Mouse (Mus musculus) T-cell, adult 66 days (primary cell): ENCODE measurements around the gene Gga1. TPM values are rescaled to one million over a fixed set of nuclear protein-coding genes. Genes with fewer than 3 reads are reported as not detected.

Experiments used
- total RNA-seq, 2 experiments: library from RNA; stranded (reverse); gene quantifications; 3 replicates in 1 of 2; 4 replicates in 1 of 2; pipeline ENCODE4 v1.2.4; 2023

Gga1 gene
- 10 to 100 TPM; 78.9 to 83.1 TPM for total RNA-seq

DNA sequence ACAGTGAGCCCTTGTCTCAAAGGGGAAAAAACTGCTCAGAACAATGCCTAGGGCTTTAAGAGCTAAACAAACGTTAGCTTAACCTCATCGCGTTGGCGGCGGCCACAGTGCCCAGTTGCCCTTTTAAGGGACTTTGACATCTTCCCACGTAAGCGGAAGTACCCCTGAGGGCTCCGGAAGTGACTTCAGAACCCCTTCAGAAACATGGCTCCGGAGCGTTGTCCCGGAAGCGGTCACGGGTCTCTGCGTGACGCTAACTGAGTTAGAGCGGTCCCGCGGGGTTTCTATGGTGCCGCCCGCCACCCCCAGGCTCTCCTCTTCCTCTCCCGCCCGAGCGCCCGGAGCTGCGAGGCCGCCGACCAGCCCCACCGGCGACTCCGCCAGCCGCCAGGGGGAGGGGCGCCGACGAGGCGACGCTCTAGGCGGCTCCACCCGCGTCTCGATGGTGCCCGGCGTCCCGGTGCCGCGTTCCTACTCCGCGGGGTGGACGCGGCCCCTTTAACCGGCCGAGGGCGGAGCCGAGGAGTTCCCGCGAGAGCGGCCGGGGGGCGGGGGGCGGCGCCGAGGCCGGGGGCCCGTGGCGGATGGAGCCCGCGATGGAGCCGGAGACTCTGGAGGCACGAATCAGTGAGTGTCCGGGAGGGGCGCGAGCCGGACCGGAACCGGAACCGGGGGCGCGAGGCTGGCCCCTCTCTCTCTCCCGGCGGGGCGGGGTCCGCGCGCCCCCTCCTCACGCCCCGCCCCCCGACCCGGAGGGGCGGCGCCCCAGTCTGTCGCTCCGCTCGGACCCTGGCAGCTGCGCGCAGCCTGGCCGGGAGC lies at the start of gene Gga1:
Gga1 (plus strand) TSS at position 200 of the 819 bp plus-strand sequence.

DNA sequence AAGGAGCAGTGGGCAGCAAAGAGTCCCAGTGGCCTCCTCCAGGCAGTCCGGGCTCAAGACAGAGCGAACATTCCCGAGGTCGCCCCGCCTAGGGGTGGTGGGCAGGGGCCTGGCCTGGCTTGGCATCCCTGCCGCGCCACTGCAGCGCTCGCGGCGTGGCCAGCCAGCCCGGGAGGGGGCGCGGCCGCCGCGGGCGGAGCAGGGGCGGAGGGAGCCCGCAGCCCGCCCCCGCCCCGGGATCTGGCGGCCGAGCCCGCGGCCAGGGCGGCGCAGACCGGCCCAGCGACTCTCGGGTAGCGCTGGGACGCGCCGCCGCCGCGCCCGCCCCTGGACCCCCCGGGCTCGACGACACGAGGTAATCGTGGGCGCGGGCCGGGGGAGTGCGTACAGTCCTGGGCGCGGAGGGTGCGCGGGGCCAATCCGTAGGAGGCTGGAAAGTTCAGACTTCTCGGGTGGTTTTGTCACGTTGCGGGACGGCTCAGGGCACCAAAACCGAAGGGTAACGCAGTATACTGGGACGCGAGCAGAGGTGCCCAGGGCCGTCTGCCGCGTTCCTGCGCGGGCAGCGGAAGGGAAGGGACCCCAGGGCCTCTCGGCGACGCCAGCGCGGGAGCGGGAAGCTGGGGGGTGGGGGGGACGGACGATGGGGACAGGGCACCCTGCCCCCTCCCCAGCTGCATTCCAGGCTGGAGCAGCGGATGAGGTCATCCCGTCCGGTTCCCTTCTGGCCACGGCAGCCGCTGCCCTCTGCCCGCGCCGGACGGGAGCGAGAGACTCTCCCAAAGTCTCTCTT lies 34.4 kb upstream of the Gga1 start, which contains the start of gene Cdc42ep1:
Cdc42ep1 (plus strand) TSS at position 254 of the 793 bp plus-strand sequence.

DNA sequence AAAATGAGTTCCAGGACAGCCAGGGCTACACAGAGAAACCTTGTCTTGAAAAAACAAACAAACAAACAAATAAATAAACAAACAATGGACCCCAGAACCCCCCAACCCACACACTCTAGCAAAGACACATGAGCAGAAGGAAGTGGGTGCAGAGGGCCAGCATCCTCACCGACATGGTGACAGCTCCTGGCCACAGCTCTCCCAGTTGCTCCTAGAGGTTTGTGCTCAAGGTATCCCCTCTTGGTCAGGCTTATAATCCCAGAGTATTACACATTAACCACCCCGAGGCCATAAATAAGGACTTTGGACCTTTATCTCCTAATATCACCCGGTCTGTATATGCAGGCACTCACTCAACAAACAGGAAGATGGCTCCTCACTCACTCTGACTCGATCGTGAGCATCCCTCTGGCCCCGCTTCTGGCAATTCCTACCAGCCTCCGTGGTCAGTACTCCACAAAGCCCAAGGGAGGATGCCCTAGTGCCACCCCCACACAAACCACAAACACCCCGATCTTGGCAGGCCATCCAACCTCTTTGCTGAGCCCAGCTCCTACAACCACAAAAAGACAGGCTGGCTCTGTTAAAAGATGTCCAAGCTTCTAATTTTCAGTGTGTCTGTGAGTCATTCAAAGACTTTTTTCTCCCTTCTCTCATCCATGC lies 21.6 kb upstream of the Gga1 start, which contains the start of gene Lgals2:
Lgals2 (minus strand) TSS at position 227 of the 663 bp plus-strand sequence.

DNA sequence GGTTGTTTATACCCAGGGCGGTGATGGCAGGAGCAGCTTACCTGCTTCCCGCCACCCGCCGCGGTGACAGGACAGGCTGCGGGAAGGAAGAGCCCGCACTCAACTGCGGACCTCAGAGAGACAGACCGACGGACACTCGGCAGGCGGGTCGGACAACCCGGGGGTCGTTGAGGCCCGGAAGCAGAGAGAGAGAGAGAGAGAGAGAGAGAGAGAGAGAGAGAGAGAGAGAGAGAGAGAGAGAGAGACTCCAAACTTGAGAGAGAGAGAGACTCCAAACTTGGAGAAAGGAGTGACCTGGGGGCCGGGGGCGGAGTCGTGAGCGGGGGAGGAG lies 22.4 kb downstream of the Gga1 start, which contains the start of gene Gm49510:
Gm49510 (plus strand) TSS at position 259 of the 331 bp plus-strand sequence.

DNA sequence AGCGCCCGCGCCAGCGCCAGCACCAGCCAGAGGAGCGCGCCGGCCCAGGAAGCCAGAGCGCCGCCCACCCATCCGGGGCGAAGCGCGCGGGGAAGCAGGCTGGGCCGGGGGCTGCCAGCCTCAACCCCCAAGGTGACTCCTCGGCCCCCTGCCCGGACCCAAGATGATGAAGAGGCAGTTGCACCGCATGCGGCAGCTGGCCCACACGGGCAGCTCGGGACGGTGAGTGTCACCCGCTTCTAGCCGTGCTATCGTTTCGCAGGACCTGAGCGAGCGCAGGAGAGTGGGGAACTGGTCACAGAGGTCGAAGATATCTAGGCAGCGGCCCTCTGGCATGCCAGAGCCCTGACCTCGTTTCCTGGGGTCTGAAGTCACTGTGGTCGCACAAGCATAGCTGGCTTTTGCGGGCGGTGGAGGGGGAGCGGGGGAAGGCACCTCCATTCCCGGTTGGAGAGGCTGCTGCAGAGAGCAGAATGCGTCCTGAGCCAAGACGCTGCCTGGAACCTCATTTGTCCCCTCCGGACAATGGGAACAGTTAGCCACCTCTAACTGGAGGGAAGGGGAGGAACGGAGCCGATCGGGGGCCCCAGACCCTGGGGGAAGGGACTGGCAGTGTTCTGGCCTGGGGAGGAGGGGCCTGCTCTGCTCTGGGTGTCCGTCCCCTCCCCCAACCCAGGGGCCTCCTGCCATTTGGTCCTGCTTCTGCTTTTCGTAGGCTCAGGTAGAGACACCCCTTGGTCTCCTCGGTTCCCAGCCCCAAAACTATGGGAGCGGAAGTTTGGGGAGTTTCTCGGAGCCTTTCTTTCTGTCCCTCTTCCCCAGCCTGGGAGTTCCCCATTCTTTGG lies 23.0 kb downstream of the Gga1 start, which contains the start of gene Sh3bp1:
Sh3bp1 (plus strand) TSS at position 29 of the 845 bp plus-strand sequence.

DNA sequence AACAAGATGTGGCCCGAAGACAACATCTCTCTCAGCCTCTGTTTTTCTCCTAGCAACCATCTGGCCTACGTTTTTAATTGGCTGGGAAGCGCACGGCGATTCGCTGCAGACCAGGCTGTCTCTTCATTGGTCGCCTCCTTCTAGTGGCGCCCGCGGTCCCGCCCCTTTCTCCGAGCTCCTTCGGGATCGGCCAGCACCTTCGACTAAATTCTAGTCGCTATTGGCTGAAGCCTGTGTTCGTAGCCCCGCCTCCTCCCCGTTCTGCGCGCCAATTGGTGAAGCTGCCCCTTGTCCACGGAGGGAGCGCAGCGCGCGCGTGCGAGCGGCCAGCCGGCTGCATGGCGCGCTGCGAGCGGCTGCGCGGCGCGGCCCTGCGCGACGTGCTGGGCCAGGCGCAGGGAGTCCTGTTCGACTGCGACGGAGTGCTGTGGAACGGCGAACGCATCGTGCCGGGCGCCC lies 36.7 kb downstream of the Gga1 start, which contains the start of gene Pdxp:
Pdxp (plus strand) TSS at position 288 of the 459 bp plus-strand sequence.

DNA sequence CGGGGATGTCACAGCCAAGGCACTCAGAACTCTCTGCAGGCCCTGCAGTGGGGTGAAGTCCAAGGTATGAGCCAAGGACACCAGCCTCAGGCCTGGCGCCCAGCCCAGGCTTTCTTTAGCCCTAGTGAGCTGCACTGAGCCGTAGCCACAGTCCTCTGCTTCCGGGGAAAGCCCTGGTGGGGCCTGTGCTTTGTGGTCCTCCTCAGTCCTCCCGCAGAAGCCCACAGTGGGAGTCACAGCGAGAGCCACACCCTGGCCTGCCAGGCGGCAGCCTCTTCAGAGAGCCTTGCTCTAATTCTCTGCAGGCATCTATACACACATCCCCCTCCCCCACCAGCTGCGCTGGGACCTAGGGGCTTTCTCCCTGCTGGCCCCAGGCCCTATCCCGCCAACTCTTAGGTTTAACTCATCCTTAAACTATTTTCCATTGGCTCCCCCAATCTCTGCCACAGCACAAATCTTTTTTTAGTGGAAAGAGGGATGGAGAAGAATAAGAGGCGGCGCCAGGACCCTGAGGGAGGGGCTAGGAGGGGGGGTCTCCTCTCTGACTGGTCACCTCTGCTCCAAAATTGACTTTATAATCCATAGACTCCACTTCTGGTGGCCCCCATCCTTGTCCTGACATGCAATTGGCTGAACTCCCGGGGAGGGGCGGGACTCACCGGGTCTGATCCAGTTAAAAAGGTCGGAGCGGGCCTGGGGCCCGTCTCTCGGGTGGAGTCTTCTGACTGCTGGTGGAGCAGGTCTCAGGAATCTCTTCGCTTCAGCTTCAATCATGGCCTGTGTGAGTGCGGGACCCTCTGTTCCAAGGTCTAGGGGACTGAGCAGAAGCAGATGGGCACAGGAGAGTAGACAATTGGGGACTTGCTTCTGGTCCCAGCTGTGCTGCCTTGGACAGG lies 49.3 kb downstream of the Gga1 start, which contains the start of gene Lgals1:
Lgals1 (plus strand) TSS at position 705 of the 899 bp plus-strand sequence.

DNA sequence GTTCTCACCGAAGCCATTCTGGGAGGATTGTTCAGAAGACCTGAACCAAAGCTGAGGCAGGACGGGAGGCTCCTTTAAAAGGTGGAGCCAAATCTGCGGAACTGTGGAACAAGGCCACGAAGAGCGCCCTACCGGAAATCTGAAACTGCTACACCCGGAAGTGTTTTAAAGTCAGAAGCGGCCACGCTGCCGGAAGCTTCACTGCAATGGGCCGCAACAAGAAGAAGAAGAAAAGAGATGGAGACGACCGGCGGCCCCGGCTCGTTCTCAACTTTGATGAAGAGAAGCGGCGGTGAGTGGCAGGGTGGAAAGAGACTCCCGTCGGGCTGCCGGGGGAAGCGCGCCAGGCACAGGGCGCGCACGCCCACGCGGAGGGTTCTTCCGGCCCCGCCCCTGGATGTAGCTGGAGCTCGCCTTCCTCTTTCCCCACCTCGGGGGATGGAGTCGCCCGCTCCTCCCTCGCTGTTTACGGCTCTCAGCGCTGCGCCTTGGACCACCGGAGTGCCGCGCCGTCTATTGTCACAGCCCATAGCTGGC lies 57.9 kb downstream of the Gga1 start, which contains the start of gene Nol12:
Nol12 (plus strand) TSS at position 150 of the 537 bp plus-strand sequence.

Other genes with a start within 250 kb of the Gga1 start
- under 1 TPM; 0.15 to 0.86 TPM for gene Elfn2, start 158.4 kb upstream of the Gga1 start, total RNA-seq
- 100 to 1,000 TPM; 126 to 142 TPM for gene Mfng, start 103.7 kb upstream of the Gga1 start, total RNA-seq
- under 1 TPM; 0.44 to 0.67 TPM for gene Card10, start 74.1 kb upstream of the Gga1 start, total RNA-seq
- gene Cdc42ep1, start 34.6 kb upstream of the Gga1 start, total RNA-seq, result not detected
- gene Lgals2, start 21.7 kb upstream of the Gga1 start, total RNA-seq, result not detected
- 1 to 10 TPM; 1.2 to 2.0 TPM for gene Gm49510, start 22.5 kb downstream of the Gga1 start, total RNA-seq
- gene Sh3bp1, start 22.6 kb downstream of the Gga1 start, total RNA-seq, result 100 to 1,000 TPM; 207 to 231 TPM
- gene Pdxp, start 36.7 kb downstream of the Gga1 start, total RNA-seq, result 10 to 100 TPM; 17.9 to 18.1 TPM
- gene Lgals1, start 49.5 kb downstream of the Gga1 start, total RNA-seq, result 100 to 1,000 TPM; 101 to 152 TPM
- gene Nol12, start 57.7 kb downstream of the Gga1 start, total RNA-seq, result 10 to 100 TPM; 48.4 to 52.5 TPM
- gene Triobp, start 70.5 kb downstream of the Gga1 start, total RNA-seq, result 10 to 100 TPM; 42.7 to 53.7 TPM
- 1 to 10 TPM; 6.8 to 7.0 TPM for gene H1f0, start 151.3 kb downstream of the Gga1 start, total RNA-seq
- gene Galr3, start 164.7 kb downstream of the Gga1 start, total RNA-seq, result not detected
- gene Ankrd54, start 185.7 kb downstream of the Gga1 start, total RNA-seq, result 10 to 100 TPM; 36.0 to 37.8 TPM
- 100 to 1,000 TPM; 120 to 124 TPM for gene Eif3l, start 198.0 kb downstream of the Gga1 start, total RNA-seq
- gene Micall1, start 231.7 kb downstream of the Gga1 start, total RNA-seq, result 10 to 100 TPM; 53.3 to 55.5 TPM